Mouse (Mus musculus): Measurements from ENCODE around the gene Zfand4. TPM values are rescaled to one million over a fixed set of nuclear protein-coding genes. Genes with fewer than 3 reads are reported as not detected.
"Not testable (repeated sequence)": the region's sequence is repeated elsewhere in the genome, so short reads cannot be mapped to it uniquely, and the experiment has no call there.

Gene Zfand4
- 5.4 and 6.5 TPM in 2 replicates for polyA plus RNA-seq (2015; fragmentation: Nextera tagmentation; extraction: Ambion mirVana)

DNA sequence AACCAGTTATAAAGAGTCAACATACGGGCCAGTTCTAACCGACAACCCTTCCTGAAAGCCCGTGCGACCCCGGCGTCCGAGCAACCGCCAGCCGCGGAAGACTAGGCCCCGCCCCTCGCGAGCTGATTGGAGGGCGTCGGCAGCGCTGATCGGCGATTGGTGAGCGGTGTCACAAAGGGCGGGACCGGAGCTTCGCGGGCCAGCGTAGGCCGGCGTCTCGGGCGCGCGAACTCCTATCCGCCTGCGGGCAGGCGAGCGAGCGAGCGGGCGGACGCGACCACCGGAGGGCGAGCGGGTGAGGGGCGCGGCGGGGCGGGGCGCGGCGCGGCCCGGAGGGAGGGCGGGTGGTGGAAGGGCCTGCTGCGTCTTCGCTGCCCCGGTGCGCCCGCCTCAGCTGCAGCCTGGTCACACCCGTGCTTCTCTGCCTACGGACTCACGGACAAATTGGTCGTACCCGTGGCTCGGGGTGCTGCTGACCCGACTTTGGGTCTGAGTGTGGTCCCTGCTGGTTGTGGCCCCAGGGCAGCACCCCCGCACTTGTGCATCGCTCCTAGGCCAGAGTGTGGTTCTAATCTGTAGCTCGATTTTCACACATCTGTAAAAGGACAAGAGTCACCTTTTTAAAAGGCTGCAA is at the start of gene Zfand4:
Gene Zfand4, plus strand, starts transcription at position 205 of the 634 bp plus-strand sequence.
- Histone ChIP-seq H3K9me3 (no peaks in the 10 kb centered on the region), H3K4me1 (replicated peaks) (peaks cover 26% of the 10 kb centered on the region), H3K36me3 (peaks cover 25% of the 10 kb centered on the region), H3K27me3 (no peaks in the 10 kb centered on the region), H3K27ac (replicated peaks) (peak within 1 kb of the TSS; percentile 61), H3K9ac (peak within 1 kb of the TSS; percentile 80), H3K4me3 (peak within 1 kb of the TSS; percentile 60), H3K4me2 (peak within 1 kb of the TSS; percentile 71)
- ATAC-seq (ENCODE audit: low read depth) = peak; percentile 98
- WGBS = under 1% methylated on average over 64 of the region's 67 CpGs

DNA sequence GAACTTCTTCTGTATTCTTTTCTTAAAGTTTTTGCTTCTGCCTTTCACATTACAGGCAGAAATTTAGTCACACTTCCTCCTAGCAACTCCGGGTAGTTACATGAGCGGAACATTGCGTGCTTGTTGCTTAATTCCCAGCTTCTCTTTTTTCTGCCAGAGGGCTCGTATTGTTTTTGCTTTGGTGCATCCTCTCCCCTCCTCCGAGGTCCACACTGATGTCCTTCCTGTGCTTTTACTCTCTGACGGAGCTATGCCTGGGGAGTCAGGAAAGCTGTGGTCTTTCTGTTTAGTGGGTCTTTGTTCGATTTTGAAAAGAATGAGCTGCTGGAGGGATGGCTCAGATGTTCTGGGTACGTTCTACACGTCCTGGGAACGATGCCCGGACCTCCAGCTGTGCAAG is 36.3 kb upstream of the Zfand4 start:
- H3K9me3 ChIP-seq = no peaks in the 10 kb centered on the region
- no peaks in the 10 kb centered on the region for H3K27me3 ChIP-seq
- H3K4me2 ChIP-seq = no peak overlapping the region
- H3K4me1 ChIP-seq (replicated peaks) = no peaks in the 10 kb centered on the region
- no peak overlapping the region for H3K9ac ChIP-seq
- 67% methylated on average over 11 of the region's 11 CpGs for WGBS
- no peak overlapping the region for H3K4me3 ChIP-seq
- no peak for ATAC-seq (ENCODE audit: low read depth)
- peaks cover 86% of the 10 kb centered on the region for H3K36me3 ChIP-seq
- H3K27ac ChIP-seq (replicated peaks) = no peak overlapping the region

DNA sequence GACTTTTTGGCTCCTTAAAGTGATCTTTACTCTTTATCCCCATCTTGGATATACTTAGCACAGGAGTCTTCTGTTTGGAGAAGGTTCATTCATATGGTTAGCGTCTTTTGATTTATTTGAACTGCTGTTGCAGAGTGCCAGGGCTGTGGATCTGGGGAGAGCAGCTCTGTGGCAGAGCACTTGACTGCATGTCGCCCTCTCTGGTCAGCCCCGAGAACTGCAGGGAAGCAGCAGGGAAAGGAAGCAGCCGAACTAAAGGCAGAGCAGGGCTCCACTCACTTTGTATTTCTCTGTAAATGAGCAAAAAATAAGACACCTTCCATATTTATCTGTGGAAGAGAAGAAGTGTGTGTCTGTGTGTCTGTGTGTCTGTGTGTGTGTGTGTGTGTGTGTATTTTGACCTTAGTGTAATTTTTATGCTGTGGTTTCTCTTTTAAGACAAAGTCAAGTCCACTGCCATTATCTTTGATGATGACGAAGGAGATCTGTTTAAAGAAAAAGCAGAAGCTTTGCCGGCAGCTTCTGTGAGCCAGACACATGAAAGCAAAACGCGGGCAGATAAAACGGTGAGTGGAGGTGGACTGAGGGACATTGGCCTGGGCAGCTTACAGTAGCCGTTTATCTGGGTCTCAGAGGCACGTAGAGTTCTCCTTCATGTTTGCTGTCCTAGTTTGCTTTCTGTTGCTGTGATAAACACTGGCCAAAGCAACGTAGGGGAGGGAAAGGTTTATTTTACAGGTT is 35.1 kb upstream of the Zfand4 start:
- H3K4me1 ChIP-seq (replicated peaks) = no peaks in the 10 kb centered on the region
- no peak overlapping the region for H3K27ac ChIP-seq (replicated peaks)
- H3K4me2 ChIP-seq = no peak overlapping the region
- no peak overlapping the region for H3K4me3 ChIP-seq
- H3K9me3 ChIP-seq = no peaks in the 10 kb centered on the region
- H3K9ac ChIP-seq = no peak overlapping the region
- ATAC-seq (ENCODE audit: low read depth) = no peak
- no peaks in the 10 kb centered on the region for H3K27me3 ChIP-seq
- peaks cover 87% of the 10 kb centered on the region for H3K36me3 ChIP-seq
- WGBS = 67% methylated on average over 12 of the region's 12 CpGs

- H3K27ac ChIP-seq (replicated peaks); H3K4me2 ChIP-seq; H3K9me3 ChIP-seq; H3K9ac ChIP-seq; H3K4me1 ChIP-seq (replicated peaks); H3K4me3 ChIP-seq; ATAC-seq (ENCODE audit: low read depth); H3K27me3 ChIP-seq: not testable (repeated sequence)
- WGBS = 93% methylated on average over 2 of the region's 2 CpGs
- H3K36me3 ChIP-seq = peaks cover 85% of the 10 kb centered on the region
Measured at GRCm38 (mm10) chr6:116234821-116235220, 29.2 kb upstream of the Zfand4 start.

- ATAC-seq (ENCODE audit: low read depth) = no peak
- Histone ChIP-seq H3K27me3 (no peaks in the 10 kb centered on the region), H3K9me3 (no peaks in the 10 kb centered on the region), H3K27ac (replicated peaks) (no peak overlapping the region), H3K4me2 (no peak overlapping the region), H3K4me3 (no peak overlapping the region), H3K4me1 (replicated peaks) (no peaks in the 10 kb centered on the region), H3K36me3 (peaks cover 86% of the 10 kb centered on the region), H3K9ac (no peak overlapping the region)
- WGBS = 87% methylated on average over 5 of the region's 5 CpGs
Measured at GRCm38 (mm10) chr6:116235336-116235735, 28.7 kb upstream of the Zfand4 start.

DNA sequence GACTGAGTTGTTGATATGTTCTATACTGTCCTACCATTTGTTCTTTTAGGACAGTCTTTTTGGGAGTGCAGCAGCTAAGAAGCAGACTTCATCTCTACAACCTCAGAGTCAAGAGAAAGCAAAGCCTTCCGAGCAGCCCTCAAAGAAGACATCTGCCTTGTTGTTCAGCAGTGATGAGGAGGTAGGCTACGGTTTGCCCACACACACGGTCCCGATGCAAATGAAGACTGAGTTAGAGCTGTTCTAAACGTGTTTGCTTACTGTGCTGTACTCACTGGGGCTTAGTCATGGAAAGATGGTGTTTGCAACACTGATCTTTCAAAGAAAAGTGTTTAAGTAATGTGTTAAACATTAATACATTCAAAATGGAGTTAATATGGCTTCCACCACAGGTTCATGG is 25.9 kb upstream of the Zfand4 start:
- 91% methylated on average over 5 of the region's 5 CpGs for WGBS
- H3K4me2 ChIP-seq = no peak overlapping the region
- no peak overlapping the region for H3K9ac ChIP-seq
- no peak overlapping the region for H3K27ac ChIP-seq (replicated peaks)
- H3K9me3 ChIP-seq = no peaks in the 10 kb centered on the region
- no peaks in the 10 kb centered on the region for H3K4me1 ChIP-seq (replicated peaks)
- no peak for ATAC-seq (ENCODE audit: low read depth)
- H3K36me3 ChIP-seq = peaks cover 82% of the 10 kb centered on the region
- H3K27me3 ChIP-seq = no peaks in the 10 kb centered on the region
- no peak overlapping the region for H3K4me3 ChIP-seq

DNA sequence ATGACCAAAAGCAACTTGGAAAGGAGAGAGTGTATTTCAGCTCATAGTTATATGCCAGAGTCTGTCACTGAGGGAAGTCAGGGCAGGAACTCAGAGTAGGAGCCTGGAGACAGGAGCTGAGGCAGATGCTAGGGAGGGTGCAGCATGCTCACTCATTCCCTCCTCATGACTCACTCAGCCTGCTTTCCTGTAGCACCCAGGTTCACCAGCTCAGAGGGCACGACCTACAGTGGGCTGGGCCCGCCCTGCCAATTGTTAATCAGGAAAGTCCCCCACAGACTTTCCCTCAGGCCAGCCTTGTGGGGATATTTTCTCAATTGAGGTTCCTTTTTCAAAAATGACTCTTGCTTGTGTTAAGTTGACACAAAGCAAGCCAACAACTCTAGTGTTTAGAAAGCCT is 23.7 kb upstream of the Zfand4 start:
- Histone ChIP-seq H3K4me3 (no peak overlapping the region), H3K9ac (no peak overlapping the region), H3K4me2 (no peak overlapping the region), H3K4me1 (replicated peaks) (no peaks in the 10 kb centered on the region), H3K9me3 (no peaks in the 10 kb centered on the region), H3K27ac (replicated peaks) (no peak overlapping the region), H3K36me3 (peaks cover 79% of the 10 kb centered on the region), H3K27me3 (no peaks in the 10 kb centered on the region)
- 82% methylated on average over 2 of the region's 2 CpGs for WGBS
- ATAC-seq (ENCODE audit: low read depth) = no peak

GRCm38 (mm10) chr6:116259649-116260048 is 4.4 kb upstream of the Zfand4 start:
- no peak overlapping the region for H3K4me3 ChIP-seq
- no peak for ATAC-seq (ENCODE audit: low read depth)
- H3K27ac ChIP-seq (replicated peaks) = no peak overlapping the region
- peaks cover 62% of the 10 kb centered on the region for H3K36me3 ChIP-seq
- H3K9ac ChIP-seq = no peak overlapping the region
- H3K9me3 ChIP-seq = no peaks in the 10 kb centered on the region
- H3K4me2 ChIP-seq = no peak overlapping the region
- H3K27me3 ChIP-seq = no peaks in the 10 kb centered on the region
- peaks cover 3% of the 10 kb centered on the region; the same call in 1 of the 2 replicates for H3K4me1 ChIP-seq (replicated peaks)
- WGBS = 90% methylated on average over 4 of the region's 4 CpGs

DNA sequence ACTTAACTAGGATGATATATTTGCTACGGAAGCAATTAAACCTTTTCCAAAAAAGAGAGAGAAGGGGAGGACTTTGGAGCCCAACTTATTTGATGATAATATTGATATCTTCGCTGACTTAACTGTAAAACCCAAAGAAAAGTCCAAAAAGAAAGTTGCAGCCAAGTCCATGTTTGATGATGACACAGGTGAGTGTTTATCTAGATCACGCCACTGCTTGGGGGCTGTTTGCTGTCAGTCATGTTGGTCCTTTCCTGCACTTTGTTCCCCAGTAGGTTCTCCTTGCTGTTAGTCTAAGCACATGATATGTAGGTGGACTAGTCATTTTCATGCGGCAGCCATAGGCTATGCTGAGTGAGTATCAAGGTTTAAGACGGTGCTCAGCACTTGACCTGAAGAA is 3.5 kb upstream of the Zfand4 start:
- WGBS = 94% methylated on average over 5 of the region's 5 CpGs

GRCm38 (mm10) chr6:116262824-116263223 is 1.2 kb upstream of the Zfand4 start:
- WGBS = 90% methylated on average over 1 of the region's 1 CpGs

More for the DNA sequence above, 3.5 kb upstream of the Zfand4 start:
- Histone ChIP-seq H3K27ac (replicated peaks) (no peak overlapping the region), H3K9ac (no peak overlapping the region), H3K4me1 (replicated peaks) (peaks cover 11% of the 10 kb centered on the region), H3K9me3 (no peaks in the 10 kb centered on the region), H3K4me3 (no peak overlapping the region), H3K27me3 (no peaks in the 10 kb centered on the region), H3K36me3 (peaks cover 54% of the 10 kb centered on the region), H3K4me2 (no peak overlapping the region)
- ATAC-seq (ENCODE audit: low read depth) = no peak

GRCm38 (mm10) chr6:116264836-116265235 is 814 bp downstream of the Zfand4 start:
- H3K4me1 ChIP-seq (replicated peaks) = peaks cover 26% of the 10 kb centered on the region
- no peak overlapping the region for H3K27ac ChIP-seq (replicated peaks)
- H3K9ac ChIP-seq = no peak overlapping the region
- WGBS = 79% methylated on average over 11 of the region's 11 CpGs
- ATAC-seq (ENCODE audit: low read depth) = no peak
- H3K9me3 ChIP-seq = no peaks in the 10 kb centered on the region
- H3K27me3 ChIP-seq = no peaks in the 10 kb centered on the region
- peak overlapping the region; percentile 71 for H3K4me2 ChIP-seq
- peak overlapping the region; percentile 60 for H3K4me3 ChIP-seq
- H3K36me3 ChIP-seq = peaks cover 21% of the 10 kb centered on the region

More at GRCm38 (mm10) chr6:116262824-116263223, 1.2 kb upstream of the Zfand4 start:
- no peak for ATAC-seq (ENCODE audit: low read depth)
- Histone ChIP-seq H3K27ac (replicated peaks) (no peak overlapping the region), H3K27me3 (no peaks in the 10 kb centered on the region), H3K9ac (no peak overlapping the region), H3K4me2 (no peak overlapping the region), H3K36me3 (peaks cover 35% of the 10 kb centered on the region), H3K4me1 (replicated peaks) (peaks cover 26% of the 10 kb centered on the region), H3K4me3 (no peak overlapping the region), H3K9me3 (no peaks in the 10 kb centered on the region)

DNA sequence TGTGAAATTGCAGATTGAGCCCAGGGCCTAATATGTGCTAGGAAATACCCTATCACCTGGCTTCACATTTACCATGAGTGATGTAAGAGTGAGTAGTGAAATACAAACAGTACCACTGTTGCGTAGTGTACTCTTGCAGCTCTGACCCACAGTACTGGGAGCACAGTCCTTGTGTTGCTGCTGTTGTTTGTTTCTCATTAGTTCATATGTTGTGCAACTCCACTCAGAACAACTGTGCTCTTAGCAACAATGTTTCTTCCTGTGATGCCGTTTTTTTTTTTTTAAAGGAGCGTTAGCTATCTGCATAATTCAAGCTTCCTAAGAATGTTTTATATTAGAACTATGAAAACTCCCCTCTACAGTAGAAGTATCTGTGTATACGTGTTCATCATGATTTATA is 1.6 kb downstream of the Zfand4 start:
- Histone ChIP-seq H3K36me3 (peaks cover 16% of the 10 kb centered on the region), H3K4me2 (peak overlapping the region; percentile 49), H3K27ac (replicated peaks) (no peak overlapping the region), H3K4me3 (no peak overlapping the region), H3K9ac (no peak overlapping the region), H3K4me1 (replicated peaks) (peaks cover 26% of the 10 kb centered on the region), H3K9me3 (no peaks in the 10 kb centered on the region), H3K27me3 (no peaks in the 10 kb centered on the region)
- no peak for ATAC-seq (ENCODE audit: low read depth)
- WGBS = 70% methylated on average over 4 of the region's 4 CpGs

All from neural tube, embryonic 13.5 days (tissue).